Mouse (Mus musculus) gastrocnemius, postnatal 4 days (tissue): Measurements from ENCODE around the gene Azi2. TPM values are rescaled to one million over a fixed set of nuclear protein-coding genes. Genes with fewer than 3 reads are reported as not detected.

Experiments
- DNase-seq, 2 experiments: peaks; one replicate each; pipeline ENCODE4 v3.0.0; 2021 to 2022; ENCODE audit warnings: low spot score in 2 of 2, mixed read lengths in 2 of 2
- microRNA-seq: library from miRNA; unstranded; fragments of <30 nt; microRNA quantifications from one replicate; pipeline ENCODE4 v1.2.0, GENCODE M21; 2021
- total RNA-seq, 2 experiments: library from RNA; stranded (reverse); gene quantifications; 2 replicates each; pipeline ENCODE4 v1.2.3; 2021

Gene Azi2
- total RNA-seq, 2 experiments from 2014 or later = 52.4 to 57.3 TPM

GRCm38 (mm10) chr9:118082575-118083431, 42.5 kb downstream of the Azi2 start:
- no peak for DNase-seq

- no peak for DNase-seq
Measured at GRCm38 (mm10) chr9:118083834-118084233, 43.5 kb downstream of the Azi2 start.

DNA sequence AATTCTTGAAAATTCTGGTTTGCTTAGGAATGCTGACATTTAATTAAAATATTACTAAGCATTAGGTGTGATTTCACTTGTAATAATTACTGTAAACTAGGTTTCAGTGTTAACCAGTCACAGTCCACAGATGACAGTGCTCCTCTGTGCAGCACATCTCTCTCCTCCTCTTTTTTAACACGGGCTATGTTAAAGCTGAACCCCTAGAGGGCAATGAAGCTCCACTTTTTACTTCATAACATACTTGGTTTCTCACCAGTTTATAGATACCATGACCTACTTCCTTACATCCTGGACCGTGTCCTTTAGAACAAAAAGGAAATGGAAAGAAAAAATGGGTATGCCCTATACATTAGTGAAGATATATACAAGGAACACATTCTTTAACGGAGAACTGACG, 59.1 kb downstream of the Azi2 start:
- DNase-seq = no peak

DNA sequence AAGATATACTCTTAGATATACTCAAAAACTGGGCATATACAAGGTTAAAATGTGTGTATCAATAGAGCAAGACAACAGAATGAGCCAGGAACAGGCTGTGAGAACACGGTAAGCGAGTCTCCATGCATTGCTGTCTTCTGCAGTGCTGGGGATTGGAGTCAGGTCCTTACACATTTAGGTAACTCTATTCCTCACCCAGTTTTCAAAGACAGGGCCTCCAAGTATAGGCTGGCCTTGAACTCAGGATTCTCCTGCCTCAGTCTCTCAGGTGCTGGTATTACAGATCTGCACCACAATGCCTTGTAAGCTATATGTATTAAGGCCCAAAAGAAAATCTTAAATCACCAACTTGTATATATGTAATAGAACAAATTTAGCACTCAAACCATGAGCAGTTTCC, 60.2 kb downstream of the Azi2 start:
- DNase-seq = no peak

GRCm38 (mm10) chr9:118101802-118102201, 61.5 kb downstream of the Azi2 start:
- no peak for DNase-seq

GRCm38 (mm10) chr9:118108527-118109011, 68.3 kb downstream of the Azi2 start:
- no peak for DNase-seq

DNA sequence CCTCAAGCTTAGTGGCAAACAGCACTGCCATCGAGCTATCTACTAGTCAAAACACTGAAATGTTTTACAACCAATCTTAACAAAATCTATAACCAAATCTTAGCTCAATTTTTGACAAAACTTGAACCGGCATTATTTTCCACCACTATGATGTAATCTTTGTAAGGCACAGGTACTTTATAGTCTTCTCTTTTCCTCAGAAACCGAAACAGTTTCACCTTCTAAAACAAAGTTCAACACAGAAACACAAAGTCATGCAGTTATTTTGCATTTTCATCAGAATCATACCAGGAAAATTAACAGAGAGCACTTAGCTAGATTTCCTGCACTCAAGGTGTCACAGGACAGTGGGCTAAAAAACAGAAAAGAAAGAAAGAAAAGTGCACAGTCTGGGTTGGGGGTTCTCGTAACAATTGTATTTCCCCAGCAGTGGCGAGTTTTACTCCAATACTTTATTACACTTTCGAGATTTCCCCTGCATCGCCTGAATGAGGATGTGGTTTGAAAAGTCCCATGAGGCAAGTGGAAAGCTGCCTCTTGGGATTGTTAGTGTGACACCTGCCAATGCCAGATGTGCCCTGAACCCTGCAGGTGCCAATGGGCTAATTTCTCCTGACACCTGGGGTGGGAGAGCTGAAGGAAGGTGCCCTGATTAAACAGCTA, 69.5 kb downstream of the Azi2 start:
- DNase-seq = no peak

GRCm38 (mm10) chr9:118110360-118110710, 70.0 kb downstream of the Azi2 start:
- no peak for DNase-seq

Small RNA genes lying within 50 kb of the gene (microRNA-seq; reads per million reads assigned to microRNA genes)
- gene Gm22008 = not detected

Other genes starting within 250 kb of the Azi2 start
- 10 to 100 TPM; 20.5 to 22.4 TPM for gene Cmc1, start 109.7 kb downstream of the Azi2 start, total RNA-seq